Mouse (Mus musculus) MEL (cell line): ENCODE data around the gene Hcn3. TPM values are rescaled to one million over a fixed set of nuclear protein-coding genes. Genes with fewer than 3 reads are reported as not detected.
A peak's percentile ranks its signal among the peaks of the same experiment; 100 is the strongest.

Source experiments
- DNase-seq: peaks from one replicate; pipeline ENCODE4 v3.0.0; 2011; ENCODE audit warnings: low read depth, low spot score
- H3K27ac ChIP-seq: 2 replicates; pipeline ENCODE4 v1.5.1; 2012; ENCODE audit warnings: low read depth, mild to moderate bottlenecking, control low read depth, low read length, moderate library complexity; ENCODE audit not compliant: control insufficient read depth
- H3K27me3 ChIP-seq, 2 experiments: fragments of 150-350 bp in 1 of 2; sonication (generic) in 1 of 2; 2 replicates each; pipeline ENCODE4 v1.6.1; 2012; ENCODE audit warnings: low read length in 2 of 2, mild to moderate bottlenecking in 2 of 2, improper control_type of control experiment in 1 of 2, moderate library complexity in 1 of 2; ENCODE audit not compliant: insufficient read depth in 2 of 2, control insufficient read depth in 1 of 2
- H3K36me3 ChIP-seq, 2 experiments: 2 replicates each; pipeline ENCODE4 v1.6.1; 2012 to 2014; ENCODE audit warnings: low read length in 2 of 2, improper control_type of control experiment in 1 of 2, inconsistent platforms in 1 of 2, mild to moderate bottlenecking in 1 of 2; ENCODE audit not compliant: insufficient read depth in 2 of 2, control insufficient read depth in 1 of 2
- H3K4me1 ChIP-seq, 2 experiments: fragments of 150-350 bp in 1 of 2; sonication (generic) in 1 of 2; 2 replicates each; pipeline ENCODE4 v1.6.1; 2012; ENCODE audit warnings: low read length in 2 of 2, improper control_type of control experiment in 1 of 2, mild to moderate bottlenecking in 1 of 2; ENCODE audit not compliant: insufficient read depth in 2 of 2, control insufficient read depth in 1 of 2
- H3K4me3 ChIP-seq, 2 experiments: fragments of 150-350 bp in 1 of 2; sonication (generic) in 1 of 2; 2 replicates each; pipeline ENCODE4 v1.5.1; 2012; ENCODE audit warnings: low read depth in 2 of 2, low read length in 2 of 2, mild to moderate bottlenecking in 2 of 2, moderate library complexity in 2 of 2, control low read depth in 1 of 2, improper control_type of control experiment in 1 of 2; ENCODE audit not compliant: control insufficient read depth in 1 of 2, insufficient read depth in 1 of 2
- H3K79me2 ChIP-seq: 2 replicates; pipeline ENCODE4 v1.6.1; 2012; ENCODE audit warnings: mild to moderate bottlenecking, low read length, moderate library complexity; ENCODE audit not compliant: control insufficient read depth, poor library complexity, insufficient read depth
- H3K9ac ChIP-seq: 2 replicates; pipeline ENCODE4 v1.6.1; 2012; ENCODE audit warnings: low read depth, mild to moderate bottlenecking, control low read depth, low read length, moderate library complexity; ENCODE audit not compliant: control insufficient read depth, poor library complexity, severe bottlenecking
- H3K9me3 ChIP-seq: fragments of 150-350 bp; sonication (generic); replicated peaks from 2 replicates; pipeline ENCODE4 v1.6.1; 2012; ENCODE audit warnings: mild to moderate bottlenecking, low read length, improper control_type of control experiment, moderate library complexity; ENCODE audit not compliant: insufficient read depth
- BHLHE40 ChIP-seq: IDR thresholded peaks from 2 replicates; pipeline ENCODE4 v1.6.1; 2012; ENCODE audit warnings: low read depth, mild to moderate bottlenecking, inconsistent platforms, low read length, improper control_type of control experiment, borderline replicate concordance
- E2F4 ChIP-seq: IDR thresholded peaks from 2 replicates; pipeline ENCODE4 v1.6.1; 2011; ENCODE audit warnings: low read depth, low read length, improper control_type of control experiment, borderline replicate concordance
- ELF1 ChIP-seq: IDR thresholded peaks from 2 replicates; pipeline ENCODE4 v1.6.1; 2014; ENCODE audit warnings: low read depth, mild to moderate bottlenecking, inconsistent platforms, low read length, improper control_type of control experiment, moderate library complexity
- EP300 ChIP-seq, 2 experiments: IDR thresholded peaks; 2 replicates each; pipeline ENCODE4 v1.6.1; 2011; ENCODE audit warnings: improper control_type of control experiment in 2 of 2, low read length in 2 of 2, low read depth in 1 of 2, mild to moderate bottlenecking in 1 of 2
- ETS1 ChIP-seq: IDR thresholded peaks from 2 replicates; pipeline ENCODE4 v1.6.1; 2012; ENCODE audit warnings: low read depth, mild to moderate bottlenecking, inconsistent platforms, low read length, improper control_type of control experiment, moderate library complexity
- GABPA ChIP-seq: IDR thresholded peaks from 2 replicates; pipeline ENCODE4 v1.6.1; 2012; ENCODE audit warnings: low read depth, mild to moderate bottlenecking, inconsistent platforms, low read length, improper control_type of control experiment, moderate library complexity
- GATA1 ChIP-seq: IDR thresholded peaks from 2 replicates; pipeline ENCODE4 v1.6.1; 2011; ENCODE audit warnings: low read depth, low read length, improper control_type of control experiment
- HCFC1 ChIP-seq: IDR thresholded peaks from 2 replicates; pipeline ENCODE4 v1.6.1; 2012; ENCODE audit warnings: low read depth, mild to moderate bottlenecking, inconsistent platforms, low read length, improper control_type of control experiment, moderate library complexity
- JUND ChIP-seq: IDR thresholded peaks from 2 replicates; pipeline ENCODE4 v1.6.1; 2011; ENCODE audit warnings: low read depth, mild to moderate bottlenecking, improper control_type of control experiment, low read length
- MAFK ChIP-seq: IDR thresholded peaks from 2 replicates; pipeline ENCODE4 v1.6.1; 2011; ENCODE audit warnings: low read depth, mild to moderate bottlenecking, low read length, improper control_type of control experiment, borderline replicate concordance
- MAX ChIP-seq: IDR thresholded peaks from 2 replicates; pipeline ENCODE4 v1.6.1; 2011; ENCODE audit warnings: low read length, improper control_type of control experiment
- MAZ ChIP-seq: IDR thresholded peaks from 2 replicates; pipeline ENCODE4 v1.6.1; 2012; ENCODE audit warnings: low read depth, mild to moderate bottlenecking, inconsistent platforms, low read length, improper control_type of control experiment
- MYB ChIP-seq: IDR thresholded peaks from 2 replicates; pipeline ENCODE4 v1.6.1; 2011; ENCODE audit warnings: mild to moderate bottlenecking, low read depth, low read length, improper control_type of control experiment
- MYC ChIP-seq: IDR thresholded peaks from 2 replicates; pipeline ENCODE4 v1.6.1; 2011; ENCODE audit warnings: low read depth, mild to moderate bottlenecking, low read length, improper control_type of control experiment, moderate library complexity
- NRF1 ChIP-seq: IDR thresholded peaks from 2 replicates; pipeline ENCODE4 v1.6.1; 2014; ENCODE audit warnings: low read depth, mild to moderate bottlenecking, inconsistent platforms, low read length, improper control_type of control experiment, moderate library complexity; ENCODE audit not compliant: poor library complexity, insufficient read depth, severe bottlenecking
- POLR2A ChIP-seq, 2 experiments: IDR thresholded peaks; 2 replicates each; pipeline ENCODE4 v1.6.1; 2011 to 2012; ENCODE audit warnings: low read length in 2 of 2, mild to moderate bottlenecking in 2 of 2, control low read depth in 1 of 2, improper control_type of control experiment in 1 of 2, low read depth in 1 of 2, moderate library complexity in 1 of 2; ENCODE audit not compliant: control insufficient read depth in 1 of 2, insufficient read depth in 1 of 2, poor library complexity in 1 of 2
- POLR2AphosphoS2 ChIP-seq: IDR thresholded peaks from 2 replicates; pipeline ENCODE4 v1.6.1; 2011; ENCODE audit warnings: low read length, improper control_type of control experiment
- POLR2AphosphoS5 ChIP-seq: IDR thresholded peaks from 2 replicates; pipeline ENCODE4 v1.6.1; 2012; ENCODE audit warnings: low read depth, borderline replicate concordance, mild to moderate bottlenecking, inconsistent platforms, low read length, moderate library complexity, mixed read lengths
- RCOR1 ChIP-seq: IDR thresholded peaks from 2 replicates; pipeline ENCODE4 v1.6.1; 2012; ENCODE audit warnings: low read depth, mild to moderate bottlenecking, inconsistent platforms, low read length, improper control_type of control experiment
- SIN3A ChIP-seq: IDR thresholded peaks from 2 replicates; pipeline ENCODE4 v1.6.1; 2012; ENCODE audit warnings: low read length, improper control_type of control experiment, inconsistent platforms
- TBP ChIP-seq: IDR thresholded peaks from 2 replicates; pipeline ENCODE4 v1.8.0; 2011; ENCODE audit warnings: low read depth, low read length, improper control_type of control experiment
- TCF12 ChIP-seq: IDR thresholded peaks from 2 replicates; pipeline ENCODE4 v1.6.1; 2014; ENCODE audit warnings: low read depth, mild to moderate bottlenecking, inconsistent platforms, low read length, improper control_type of control experiment, moderate library complexity
- UBTF ChIP-seq: IDR thresholded peaks from 2 replicates; pipeline ENCODE4 v1.6.1; 2012; ENCODE audit warnings: low read depth, mild to moderate bottlenecking, inconsistent platforms, low read length, improper control_type of control experiment, moderate library complexity, borderline replicate concordance; ENCODE audit not compliant: insufficient read depth
- USF1 ChIP-seq: IDR thresholded peaks from 2 replicates; pipeline ENCODE4 v1.6.1; 2014; ENCODE audit warnings: low read depth, mild to moderate bottlenecking, inconsistent platforms, low read length, improper control_type of control experiment, moderate library complexity
- ZC3H11A ChIP-seq: IDR thresholded peaks from 2 replicates; pipeline ENCODE4 v1.6.1; 2012; ENCODE audit warnings: low read depth, mild to moderate bottlenecking, inconsistent platforms, low read length, improper control_type of control experiment
- ZKSCAN1 ChIP-seq: IDR thresholded peaks from 2 replicates; pipeline ENCODE4 v1.6.1; 2012; ENCODE audit warnings: low read depth, mild to moderate bottlenecking, inconsistent platforms, low read length, improper control_type of control experiment, moderate library complexity
- ZMIZ1 ChIP-seq: IDR thresholded peaks from 2 replicates; pipeline ENCODE4 v1.6.1; 2012; ENCODE audit warnings: low read depth, mild to moderate bottlenecking, inconsistent platforms, low read length, improper control_type of control experiment, moderate library complexity
- ZNF384 ChIP-seq: IDR thresholded peaks from 2 replicates; pipeline ENCODE4 v1.6.1; 2012; ENCODE audit warnings: low read depth, mild to moderate bottlenecking, inconsistent platforms, low read length, improper control_type of control experiment
- polyA plus RNA-seq, 2 experiments: library from polyadenylated mRNA; stranded (reverse) in 1 of 2; unstranded in 1 of 2; fragments of >175 nt in 1 of 2; fragments of >200 nt in 1 of 2; gene quantifications; 2 replicates each; pipeline versions ENCODE4 v1.2.1 to v1.2.4; 2012; ENCODE audit warnings: low replicate concordance in 2 of 2, low read depth in 1 of 2; ENCODE audit not compliant: insufficient read length in 2 of 2, insufficient read depth in 1 of 2, missing spikeins in 1 of 2
- total RNA-seq: library from RNA; depleted of rRNA; stranded (reverse); fragments of 300-350 nt; gene quantifications from 2 replicates; pipeline ENCODE4 v1.2.3, GENCODE M21; 2012

The Hcn3 gene
- total and polyA plus RNA-seq, 3 experiments, result 4.0 to 7.4 TPM; not detected in 1

DNA sequence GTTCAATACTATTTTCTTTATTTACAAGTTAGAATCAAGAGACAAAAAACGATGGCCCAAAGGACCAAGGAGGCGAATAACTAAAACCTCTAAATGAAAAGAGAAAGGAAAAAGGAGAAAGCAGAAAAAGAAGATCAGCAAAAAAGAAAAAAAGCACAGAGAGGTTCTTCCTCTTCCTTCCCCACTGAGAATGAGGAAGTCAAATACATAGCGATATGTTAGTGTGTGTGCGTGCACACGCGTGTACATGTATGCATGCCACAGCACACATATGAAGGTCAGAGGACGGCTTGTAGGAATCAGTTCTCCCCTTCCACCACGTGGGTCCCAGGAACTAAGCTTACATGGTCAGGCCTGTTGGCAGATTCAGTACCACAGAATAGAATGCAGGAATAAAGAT, 3.0 kb downstream of the Hcn3 start (continued):
- TF ChIP-seq BHLHE40 (no peak), POLR2AphosphoS5 (no peak), JUND (no peak), ZKSCAN1 (no peak), NRF1 (no peak), TBP (no peak), POLR2AphosphoS2 (no peak), MYC (peak; percentile 72), GABPA (no peak), MYB (no peak), UBTF (no peak), ELF1 (no peak), EP300 (IDR thresholded peaks at IDR 0.05; ENCODE audit: low read depth in 1 of 2, low read length in 2 of 2) (peak in 1 of 2 experiments; percentile 62; a peak in 1 of 4 replicates), ZNF384 (peak; percentile 86)
- TF ChIP-seq, all 39 proteins: peak for 7

DNA sequence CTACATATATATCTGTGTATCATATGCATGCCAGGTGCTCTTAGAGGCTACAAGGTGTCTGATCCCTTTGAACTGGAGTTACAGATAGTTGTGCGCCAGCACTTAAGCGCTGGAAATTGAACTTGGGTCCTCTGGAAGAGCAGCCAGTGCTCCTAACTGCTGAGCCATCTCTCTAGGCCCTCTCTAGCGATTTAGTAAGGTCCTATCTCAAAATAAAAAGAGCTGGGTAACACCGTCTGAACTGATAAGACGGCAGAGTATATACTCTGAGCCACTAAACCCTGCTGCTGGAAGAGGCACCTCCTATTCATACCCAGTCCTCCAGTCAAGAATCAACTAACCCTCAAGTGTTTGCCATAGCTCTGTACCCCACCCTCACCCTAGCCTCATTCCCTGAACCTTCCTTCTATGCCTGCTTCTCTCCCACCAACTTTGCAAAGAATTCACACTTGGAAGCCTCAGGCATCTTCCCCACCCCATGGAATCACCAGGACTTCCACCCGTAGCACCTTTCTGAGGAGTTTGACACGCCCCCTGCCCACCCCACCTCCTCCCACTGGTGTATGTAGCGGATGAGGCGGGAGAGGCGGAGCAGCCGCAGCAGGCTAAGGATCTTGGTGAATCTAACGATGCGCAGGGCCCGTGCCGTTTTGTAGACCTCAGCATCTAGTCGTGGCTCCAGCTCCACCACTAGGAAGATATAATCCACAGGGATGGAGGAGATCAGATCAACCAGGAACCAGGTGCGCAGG, 7.7 kb downstream of the Hcn3 start:
- H3K79me2 ChIP-seq, result no peaks in the 10 kb centered on the region
- TF ChIP-seq MAFK (no peak), POLR2A (IDR thresholded peaks at IDR 0.05; ENCODE audit: control insufficient read depth in 1 of 2, insufficient read depth in 1 of 2, low read depth in 1 of 2, low read length in 2 of 2, poor library complexity in 1 of 2) (no peak), NRF1 (no peak), E2F4 (no peak), UBTF (no peak), ELF1 (no peak), TBP (peak; percentile 50; the same call in 1 of the 2 replicates), MAZ (no peak), GATA1 (peak; percentile 79), ZC3H11A (no peak), MYC (no peak), HCFC1 (no peak), ETS1 (0 out of 2 replicates have a peak, but pooled peaks have one; percentile 11), BHLHE40 (no peak), ZMIZ1 (no peak), USF1 (no peak), MAX (no peak), EP300 (IDR thresholded peaks at IDR 0.05; ENCODE audit: low read depth in 1 of 2, low read length in 2 of 2) (peak in 1 of 2 experiments; percentile 45; a peak in 2 of 4 replicates), RCOR1 (no peak), MYB (no peak), TCF12 (0 out of 2 replicates have a peak, but pooled peaks have one; percentile 21), SIN3A (peak; percentile 32; the same call in 1 of the 2 replicates)
- TF ChIP-seq, all 39 proteins: peak for 6
- H3K27ac ChIP-seq, result no peak overlapping the region
- no peaks in the 10 kb centered on the region for H3K27me3 ChIP-seq
- peak; percentile 59 for DNase-seq
- no peak overlapping the region for H3K9ac ChIP-seq
- H3K4me3 ChIP-seq, result no peak overlapping the region
- peaks cover 0 to 12% of the 10 kb centered on the region in 2 experiments; a peak in 2 of 4 replicates for H3K36me3 ChIP-seq
- peaks cover 0 to 12% of the 10 kb centered on the region in 2 experiments; a peak in 2 of 4 replicates for H3K4me1 ChIP-seq
- no peaks in the 10 kb centered on the region for H3K9me3 ChIP-seq
